Mouse (Mus musculus) hematopoietic stem cell, adult 5-6 weeks (primary cell): ENCODE data around the gene Tfcp2. TPM values are rescaled to one million over a fixed set of nuclear protein-coding genes. Genes with fewer than 3 reads are reported as not detected.
"Not testable (repeated sequence)": the region's sequence is repeated elsewhere in the genome, so short reads cannot be mapped to it uniquely, and the experiment has no call there.

Experiments used
- ATAC-seq, 2 experiments: fragments of 125-278 bp in 1 of 2; replicated peaks in 1 of 2; 2 replicates each; pipeline ENCODE4 v1.8.0; 2016 to 2017; ENCODE audit warnings: inconsistent platforms in 2 of 2, mild to moderate bottlenecking in 2 of 2, moderate number of reproducible peaks in 2 of 2, low read depth in 1 of 2, moderate TSS enrichment in 1 of 2; ENCODE audit not compliant: low FRiP score in 2 of 2, poor library complexity in 2 of 2, severe bottlenecking in 2 of 2, insufficient read depth in 1 of 2, low TSS enrichment in 1 of 2
- total RNA-seq: library from RNA; stranded (forward); fragments of 172-1452, 232-1000 nt; gene quantifications from 2 replicates; pipeline ENCODE4 v1.2.3, GENCODE M21; 2017

Tfcp2 gene
- total RNA-seq, 1 experiment from 2014 or later, result 12.4 TPM

DNA sequence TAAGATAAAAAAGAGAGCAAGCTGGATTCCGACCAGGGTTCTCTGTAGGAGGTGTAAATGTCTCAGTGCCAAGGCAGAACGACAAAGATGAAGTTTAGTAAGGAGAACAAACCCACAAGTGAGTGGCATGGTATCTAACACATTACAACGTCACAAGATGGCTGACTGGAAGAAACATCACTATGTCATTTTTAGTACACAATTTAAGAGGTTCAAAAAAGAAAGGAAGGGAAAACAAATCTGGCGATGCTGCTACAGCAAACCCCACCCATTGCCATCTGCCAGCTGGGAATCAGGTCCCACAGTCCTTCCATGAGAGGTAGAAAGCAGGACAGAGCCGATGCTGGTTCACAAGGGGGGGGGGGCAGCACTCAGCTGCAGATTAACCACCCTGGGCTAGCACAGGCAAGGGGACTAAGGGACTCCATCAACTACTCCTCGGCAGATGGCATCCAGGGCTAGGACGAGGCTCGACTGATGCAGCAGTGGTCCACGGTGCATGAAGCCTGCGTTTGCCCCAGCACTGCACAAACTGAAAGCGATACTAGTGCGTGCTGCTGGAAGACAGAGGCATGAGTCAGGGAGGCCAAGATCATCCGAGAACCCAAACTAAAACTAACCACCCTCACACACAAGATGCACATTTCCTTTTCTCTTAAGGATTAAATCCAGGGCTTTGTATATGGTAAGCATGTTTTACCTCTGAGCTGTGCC is 43.2 kb downstream of the Tfcp2 start:
- ATAC-seq, result no peak

DNA sequence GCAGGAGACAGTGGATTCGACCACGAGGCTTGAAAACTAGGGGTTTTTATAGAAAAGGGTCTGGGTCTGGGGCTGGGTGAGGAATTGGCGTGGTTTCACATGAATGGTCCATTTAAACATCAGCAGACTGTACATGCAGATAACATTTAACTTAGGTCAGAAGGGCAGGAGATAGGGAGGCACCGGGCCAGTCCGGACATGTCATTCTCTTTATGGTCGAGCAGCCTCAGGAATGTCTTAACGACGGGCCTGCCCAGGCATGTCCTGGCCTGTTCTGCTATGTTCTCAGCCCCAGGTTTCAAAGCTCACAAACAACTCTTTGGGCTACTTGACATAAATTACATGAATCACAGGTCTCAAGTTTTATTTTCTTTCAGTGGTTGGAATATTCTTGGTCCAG is 52.3 kb downstream of the Tfcp2 start:
- not testable (repeated sequence) for ATAC-seq

DNA sequence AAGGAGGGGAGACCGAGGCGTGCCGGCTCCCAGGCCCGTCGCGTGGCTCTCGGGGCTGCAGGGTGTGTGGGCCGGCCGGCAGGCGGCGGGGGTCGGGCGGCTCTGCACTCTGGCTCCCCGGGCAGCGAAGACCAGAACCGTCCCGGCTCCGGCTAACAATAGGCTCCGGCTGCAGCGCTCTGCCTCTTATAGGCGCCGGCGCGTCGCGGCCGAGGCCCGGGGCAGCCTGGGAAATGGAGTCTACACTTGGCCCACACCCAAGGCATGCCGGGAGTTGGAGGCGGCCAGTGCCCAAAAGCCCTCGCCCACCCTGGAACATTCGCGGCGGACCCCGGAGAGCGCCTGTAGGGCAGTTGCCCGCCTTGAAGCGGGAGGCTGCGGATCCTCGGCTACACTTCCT is 56.7 kb downstream of the Tfcp2 start, which contains the start of gene Csrnp2:
Csrnp2 (minus strand) TSS at position 387 of the 400 bp plus-strand sequence.
- peak; percentile 91 to 92 for ATAC-seq

DNA sequence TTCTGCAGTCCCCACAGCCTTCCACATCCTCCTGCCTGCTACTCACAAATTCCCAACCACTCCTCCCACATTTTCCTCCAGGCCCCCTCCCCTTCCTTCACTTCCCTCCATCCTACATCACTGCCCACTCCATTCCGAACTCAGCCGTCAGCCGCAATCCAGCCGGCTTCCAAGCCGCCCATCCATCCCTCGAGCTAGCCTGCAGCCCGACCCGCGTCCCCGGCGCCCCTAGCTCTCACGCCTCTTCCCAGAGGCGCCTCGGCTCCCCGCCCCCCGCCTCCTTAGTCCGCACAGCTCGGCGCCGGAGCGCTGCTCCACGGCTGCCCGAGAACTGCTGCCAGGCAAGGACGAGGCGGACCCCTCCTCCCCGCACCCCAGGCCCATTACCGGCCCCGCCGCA is 57.2 kb downstream of the Tfcp2 start:
- ATAC-seq, result no peak

DNA sequence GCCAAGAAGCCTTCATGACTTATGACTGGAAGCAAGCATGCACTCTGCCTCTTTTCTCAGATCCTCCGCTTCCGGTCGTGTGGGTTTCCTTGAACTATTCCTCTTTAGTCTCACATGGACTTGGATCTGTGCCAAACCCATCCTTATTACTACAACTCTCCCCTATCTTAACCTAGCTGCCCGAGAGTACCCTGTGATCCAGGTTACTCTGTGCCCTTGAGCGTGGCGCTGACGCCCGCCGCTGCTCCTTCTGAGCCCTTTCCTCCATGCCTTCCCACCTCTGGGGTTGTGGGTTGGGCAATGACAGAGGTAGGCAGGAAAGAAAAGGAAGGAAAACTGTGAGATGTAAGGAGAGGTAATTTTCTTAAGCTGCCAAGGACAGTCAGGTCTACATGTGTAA is 59.8 kb downstream of the Tfcp2 start:
- no peak for ATAC-seq

DNA sequence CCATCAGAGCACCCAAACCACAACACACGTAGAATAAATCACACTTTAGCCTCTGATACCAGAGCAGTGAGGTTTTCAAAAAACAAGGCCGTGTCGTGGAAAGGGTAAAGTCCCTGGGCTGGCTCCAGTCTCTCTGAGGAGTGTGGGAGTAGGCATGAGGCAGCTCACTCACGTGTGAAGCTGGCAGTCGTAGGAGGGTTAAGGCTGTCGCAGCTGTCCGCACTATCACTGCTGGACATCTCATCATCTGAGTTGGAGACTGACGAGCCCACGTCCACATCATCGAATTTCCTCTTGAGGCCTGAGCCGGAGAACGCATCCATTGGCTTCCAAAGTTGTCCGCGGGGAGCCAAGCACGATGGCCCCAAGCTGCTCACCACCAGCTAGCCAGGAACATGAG is 62.5 kb downstream of the Tfcp2 start:
- ATAC-seq, result no peak; a peak in 1 of 4 replicates

DNA sequence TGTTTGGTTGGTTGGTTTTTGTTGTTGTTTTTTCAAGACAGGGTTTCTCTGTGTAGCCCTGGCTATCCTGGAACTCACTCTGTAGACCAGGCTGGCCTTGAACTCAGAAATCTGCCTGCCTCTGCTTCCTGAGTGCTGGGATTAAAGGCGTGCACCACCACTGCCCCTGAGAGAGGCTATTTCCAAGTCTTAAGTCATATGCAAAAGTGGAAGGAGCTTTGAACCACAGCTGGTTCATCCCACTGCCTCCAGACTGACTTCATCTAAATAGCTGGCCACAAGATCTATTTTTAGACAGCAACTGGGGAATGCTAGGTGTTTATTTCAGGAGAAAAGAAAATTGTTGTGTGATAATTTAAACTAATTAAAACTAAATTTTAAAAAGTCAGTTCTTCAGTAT is 63.5 kb downstream of the Tfcp2 start:
- ATAC-seq, result not testable (repeated sequence)

DNA sequence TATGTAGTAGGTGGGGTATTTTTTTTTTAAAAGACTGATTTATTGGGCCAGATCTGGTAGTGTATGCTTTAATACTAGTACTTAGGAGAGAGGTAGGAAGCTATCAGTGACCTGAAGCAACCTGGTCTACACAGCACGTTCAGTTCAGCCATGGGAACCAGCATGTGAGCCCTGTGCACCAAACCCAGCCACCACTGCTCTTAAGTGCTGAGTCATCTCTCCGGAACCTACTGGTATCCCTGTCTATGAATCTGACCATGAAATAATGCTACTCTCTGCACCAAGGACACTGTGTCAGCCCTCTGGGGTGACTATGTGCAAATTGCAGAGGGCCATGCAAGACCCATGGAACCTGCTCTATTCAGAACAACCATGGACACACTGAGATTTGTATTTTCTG is 64.8 kb downstream of the Tfcp2 start:
- ATAC-seq, result no peak

DNA sequence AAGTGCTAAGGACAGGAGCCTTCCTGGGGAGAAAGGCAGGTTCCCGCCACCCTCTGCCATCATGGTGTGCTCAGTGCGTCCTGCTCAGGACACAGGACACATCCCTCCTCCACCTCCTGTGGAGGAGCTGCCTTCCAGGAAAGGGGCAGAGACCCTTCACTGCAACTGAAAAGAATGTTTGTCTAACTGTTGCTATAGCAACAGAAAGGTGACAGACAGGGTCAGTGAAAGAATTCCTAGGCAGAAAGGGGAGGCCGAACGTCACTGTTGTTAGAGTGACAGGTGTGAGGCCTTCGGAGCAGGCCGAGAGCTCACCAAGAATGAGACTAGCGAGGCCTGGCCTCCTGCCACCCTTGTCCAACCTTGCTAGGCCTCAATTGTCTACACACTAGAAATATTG is 65.4 kb downstream of the Tfcp2 start:
- ATAC-seq, result no peak

DNA sequence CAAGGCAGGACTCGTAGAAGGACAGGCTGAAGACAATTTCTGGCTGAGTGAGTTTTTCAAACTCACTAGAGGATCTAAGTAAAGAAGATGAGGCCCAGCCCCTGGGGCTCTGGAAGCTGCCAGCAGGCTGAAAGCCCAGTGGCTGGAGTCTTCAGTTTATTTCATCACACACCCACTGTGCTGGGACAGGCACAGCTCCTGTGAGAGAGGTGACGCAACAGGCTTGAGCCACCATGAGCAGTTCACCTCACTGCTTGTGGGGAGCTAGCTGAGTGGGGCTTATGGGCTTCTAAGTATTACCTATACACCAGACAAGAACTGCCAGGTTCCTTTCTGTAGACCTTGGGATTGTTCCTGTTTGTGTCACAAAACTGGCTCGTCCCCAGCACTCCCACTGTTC is 66.2 kb downstream of the Tfcp2 start:
- ATAC-seq, result no peak

DNA sequence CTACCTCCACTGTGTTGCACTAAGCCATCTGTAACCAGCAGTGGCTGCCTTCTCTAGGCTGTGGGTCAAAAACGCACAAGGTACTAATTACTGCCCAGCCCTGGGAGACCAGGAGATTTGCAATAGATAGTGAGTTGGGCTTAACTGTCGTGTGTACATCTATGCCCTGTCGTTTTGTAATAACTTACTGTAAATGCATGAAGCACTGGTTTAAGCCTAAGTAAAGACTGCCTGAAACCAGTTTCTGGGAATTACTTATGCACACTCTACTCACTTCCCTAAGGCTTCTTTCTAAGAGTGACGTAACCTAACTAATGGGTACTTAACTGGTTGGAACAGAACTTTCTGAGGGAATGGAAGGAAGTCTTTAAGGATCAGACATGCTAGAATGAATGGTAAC is 72.9 kb downstream of the Tfcp2 start:
- ATAC-seq, result no peak

DNA sequence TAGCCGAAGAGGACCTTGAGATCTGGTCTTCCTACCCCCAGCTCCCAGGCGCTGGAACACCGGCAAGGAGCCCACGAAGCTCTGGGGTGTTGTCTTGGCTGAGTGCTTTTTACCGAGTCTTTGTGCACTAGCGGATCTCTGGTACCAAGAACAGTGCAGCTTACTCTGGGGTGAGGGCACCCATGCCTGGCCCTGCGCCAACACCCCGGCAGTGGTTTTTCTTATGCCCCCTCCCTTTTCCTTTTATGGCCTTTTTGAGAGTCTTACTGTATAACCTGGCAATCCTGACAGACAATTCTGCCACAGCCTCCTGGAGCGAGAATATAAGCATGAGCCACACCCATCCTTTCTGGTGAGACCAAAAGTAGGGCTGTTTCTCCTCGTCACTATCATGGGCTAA is 73.5 kb downstream of the Tfcp2 start:
- no peak for ATAC-seq

DNA sequence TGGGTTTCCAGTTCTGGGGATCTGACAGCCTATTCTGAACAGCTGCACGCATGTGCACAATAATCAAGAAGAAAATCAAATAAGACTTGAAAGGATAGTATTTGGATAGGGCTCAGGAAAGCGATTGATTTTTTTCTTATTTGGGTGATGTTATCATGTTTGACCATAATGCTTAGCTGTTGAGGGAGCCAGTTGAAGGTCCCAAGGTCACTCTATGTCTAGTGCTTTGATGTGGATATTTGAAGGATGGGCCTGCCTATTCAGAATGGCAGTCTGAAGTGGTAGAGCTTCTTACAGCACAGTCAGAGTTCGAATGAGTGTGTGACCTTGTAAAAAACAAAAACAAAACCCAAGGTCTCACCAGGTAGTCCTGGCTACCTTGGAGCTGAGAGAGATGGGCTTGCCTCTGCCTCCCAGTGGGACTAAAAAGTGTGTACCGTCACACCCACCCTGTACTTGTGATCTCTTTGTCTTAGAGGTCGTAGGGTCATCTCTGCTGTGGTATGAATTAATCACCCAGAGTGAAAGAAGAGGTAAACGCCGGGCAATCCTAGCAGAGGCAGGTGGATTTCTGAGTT is 77.8 kb downstream of the Tfcp2 start:
- ATAC-seq, result no peak

DNA sequence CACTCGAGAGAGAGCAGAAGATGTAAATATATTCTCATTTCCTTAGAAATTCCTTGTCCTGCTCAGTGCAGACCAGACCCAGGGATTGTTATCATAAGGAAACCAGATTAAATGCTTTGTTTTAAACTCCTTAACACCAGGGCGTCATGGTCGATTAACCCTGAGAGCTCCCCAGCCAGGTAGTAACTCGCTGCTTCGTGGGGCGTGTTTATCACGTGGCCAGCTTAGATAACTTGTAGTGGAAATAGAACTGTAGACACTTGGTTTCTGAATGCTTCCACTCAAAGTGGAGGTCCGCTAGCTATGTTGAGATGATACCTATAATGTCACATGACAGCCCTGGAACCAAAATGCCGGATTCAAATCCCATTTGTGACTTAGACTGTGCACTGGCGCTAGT is 81.8 kb downstream of the Tfcp2 start:
- ATAC-seq, result no peak

DNA sequence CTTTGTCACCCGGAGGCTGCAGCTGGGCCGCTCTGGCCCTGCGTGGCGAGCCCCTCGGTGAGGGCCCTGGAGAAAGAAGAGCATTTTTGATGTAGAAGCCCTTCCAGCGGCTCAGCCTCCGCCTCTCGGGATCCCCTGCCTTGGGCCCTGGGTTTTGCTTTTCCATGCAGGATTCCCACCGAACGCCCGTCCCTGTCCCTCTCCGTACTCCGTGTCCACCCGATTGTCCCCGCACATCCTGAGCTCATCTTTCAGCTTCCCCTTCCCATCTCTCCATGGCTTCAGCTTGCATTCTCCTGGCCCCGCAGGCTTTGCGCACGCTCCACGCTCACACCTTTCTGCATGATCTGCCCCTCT is 82.6 kb downstream of the Tfcp2 start:
- ATAC-seq, result peak in 1 of 2 experiments; percentile 12; a peak in 2 of 4 replicates

DNA sequence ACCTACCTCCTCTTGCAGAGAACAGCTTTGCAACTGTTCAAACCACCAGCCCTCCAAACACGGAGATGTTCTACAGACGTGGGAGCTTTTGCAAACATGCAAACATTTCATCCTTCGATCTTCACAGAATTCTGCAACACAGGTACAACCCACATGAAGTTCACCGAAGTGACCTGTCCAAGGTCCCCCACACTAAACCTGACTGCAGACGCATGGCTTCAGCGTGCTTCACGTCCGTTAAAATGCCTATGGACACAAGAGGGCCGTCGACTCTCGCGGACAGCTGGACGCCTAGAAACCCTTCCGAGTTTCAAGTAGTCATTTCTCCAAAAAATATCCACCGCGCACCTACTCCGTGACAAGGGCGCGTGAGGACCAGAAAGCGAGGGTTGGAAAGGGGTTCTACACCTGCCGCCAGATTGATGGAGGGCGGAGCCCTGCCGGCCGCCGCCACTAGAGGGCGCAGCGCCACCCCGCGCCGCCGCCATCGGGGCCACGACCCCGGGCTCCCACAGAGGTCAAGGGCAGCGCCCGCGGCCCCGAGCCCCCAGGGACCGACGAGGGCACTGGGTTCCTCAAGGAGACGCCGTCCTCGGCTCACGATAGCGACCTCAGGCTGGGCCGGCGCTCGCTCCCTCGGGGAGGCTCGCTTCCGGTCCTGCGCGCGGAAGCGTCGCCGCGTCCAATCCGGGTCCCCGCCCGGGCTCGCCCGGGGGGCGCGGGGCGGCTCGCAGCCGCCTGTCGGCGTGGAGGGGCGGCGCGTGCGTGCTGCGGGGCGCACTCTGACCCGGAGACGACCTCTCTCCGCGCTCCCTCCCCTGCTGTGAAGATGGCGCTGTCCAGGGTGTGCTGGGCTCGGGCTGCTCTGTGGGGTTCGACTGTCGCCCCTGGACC is 83.3 kb downstream of the Tfcp2 start, which contains the start of gene Letmd1:
Letmd1 (plus strand) TSS at position 729 of the 894 bp plus-strand sequence.
- ATAC-seq, result peak; percentile 85 to 92

DNA sequence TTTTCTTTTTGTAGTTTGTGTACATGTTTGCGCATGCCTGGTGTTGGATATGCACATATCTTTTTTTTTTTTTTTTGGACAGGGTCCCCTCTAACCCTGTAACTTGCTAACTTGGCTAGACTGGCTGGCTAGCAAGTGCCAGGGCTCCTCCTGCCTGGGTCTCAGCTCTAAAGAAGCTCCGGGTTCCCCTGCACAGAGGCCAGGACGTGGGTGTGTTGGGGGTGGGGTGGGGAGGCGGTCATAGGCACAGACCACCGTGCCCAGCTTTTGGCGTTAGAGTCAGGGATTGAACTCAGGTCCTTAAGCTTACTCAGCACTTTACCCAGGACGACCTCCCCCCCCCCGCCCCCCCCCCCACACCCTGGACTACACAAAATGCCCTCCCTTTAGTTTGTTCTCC is 84.1 kb downstream of the Tfcp2 start:
- ATAC-seq, result no peak

DNA sequence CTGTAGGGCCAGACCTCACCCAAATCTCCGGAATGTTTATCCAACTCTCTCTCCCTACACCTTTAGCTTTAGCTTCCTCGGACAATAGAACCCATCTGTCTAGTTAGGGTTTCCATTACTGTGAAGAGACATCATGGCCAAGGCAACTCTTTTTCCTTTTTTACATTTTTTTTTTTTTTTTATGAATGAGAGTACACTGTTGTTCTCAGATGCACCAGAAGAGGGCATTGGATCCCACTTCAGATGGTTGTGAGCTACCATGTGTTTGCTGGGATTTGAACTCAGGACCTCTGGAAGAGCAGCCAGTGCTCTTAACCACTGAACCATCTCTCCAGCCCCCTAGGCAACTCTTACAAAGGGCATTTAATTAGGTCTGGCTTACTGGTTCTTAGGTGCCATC is 86.4 kb downstream of the Tfcp2 start:
- no peak for ATAC-seq
